In the genomic region with DNA sequence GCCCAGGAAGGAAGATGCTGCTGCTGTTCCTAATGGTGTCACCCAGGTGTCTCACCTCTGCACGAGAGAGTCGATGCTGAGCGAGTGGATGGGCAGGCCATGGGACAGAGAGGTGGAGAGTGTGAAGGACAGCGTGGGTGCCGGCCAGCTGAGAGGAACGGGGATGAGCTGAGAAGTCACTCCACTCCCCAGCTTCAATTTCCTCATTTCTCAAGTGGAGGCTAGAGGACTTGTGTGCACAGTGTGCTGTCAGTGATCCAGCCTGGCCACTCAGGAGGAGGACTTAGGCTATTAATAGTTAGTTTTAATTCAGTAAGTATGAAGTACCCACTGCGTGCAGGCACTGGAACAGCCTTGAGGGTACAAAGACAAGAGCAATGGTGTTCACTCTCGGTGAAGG, we compare ENCODE assay signal across 9 mouse cellular contexts. TPM values are rescaled to one million over a fixed set of nuclear protein-coding genes. Genes with fewer than 3 reads are reported as not detected.
A peak's percentile ranks its signal among the peaks of the same experiment; 100 is the strongest.
DNase-seq lines count a peak whose midpoint lies in the region; ATAC-seq and TF ChIP-seq lines count a peak whose summit lies in the region.
"Had no signal": no experiment of that assay in that cellular context is flagged by ENCODE, and none has a peak within 500 bp of the region (broad histone marks: within the 10 kb centered on the region; RNA-seq: fewer than 3 reads in every experiment).

No protein-coding gene starts in this region.

- DNase-seq in gastrocnemius, adult 2 months, result peak; percentile 77
- DNase-seq in gastrocnemius, postnatal 10 days, result no peak
- DNase-seq in lung, postnatal 10 days, result peak; percentile 16
- DNase-seq in lung, postnatal 14 days, result no peak
- DNase-seq in intestine, embryonic 14.5 days (ENCODE audit: low spot score), result no peak
- DNase-seq in skeletal muscle tissue, adult 2 months (ENCODE audit: low read depth, low spot score), result peak; percentile 53
- no peak for DNase-seq in frontal cortex, postnatal 36 days (ENCODE audit: low spot score in 2 of 2)
- no peak for DNase-seq in kidney, adult 8-10 months
- DNase-seq: kidney, postnatal 10 days had no signal

- H3K36me3 ChIP-seq in intestine, embryonic 14.5 days (ENCODE audit: control insufficient read depth, insufficient read depth, low read length), result 0 out of 2 replicates have a peak, but pooled peaks cover 3% of the 10 kb centered on the region

- peak overlapping the region; percentile 11; the same call in 1 of the 2 replicates for H3K4me3 ChIP-seq in gastrocnemius, adult 2 months
- H3K4me3 ChIP-seq in intestine, embryonic 14.5 days (ENCODE audit: low read depth, low read length), result no peak overlapping the region

- TF ChIP-seq CTCF in gastrocnemius, adult 2 months (IDR thresholded peaks at IDR 0.05), result no peak

- intact Hi-C loops in gastrocnemius, adult 2 months (cut with DNase I), result loop anchor here (1.0 kb wide), 2 partner anchors 58 to 71 kb away; a partner anchor contains a TSS

- WGBS in intestine, embryonic 14.5 days, result 55% methylated on average over 8 of the region's 8 CpGs

- H3K27me3 ChIP-seq in intestine, embryonic 14.5 days (replicated peaks; ENCODE audit: control insufficient read depth, insufficient read depth, low read length), result no peaks in the 10 kb centered on the region

- H3K4me2 ChIP-seq in intestine, embryonic 14.5 days (ENCODE audit: low read length), result no peak overlapping the region

- H3K27ac ChIP-seq in gastrocnemius, adult 2 months, result peak overlapping the region; percentile 76
- 0 out of 2 replicates have a peak overlapping the region, but pooled peaks have one; percentile 38 for H3K27ac ChIP-seq in intestine, embryonic 14.5 days (ENCODE audit: low read depth)

- no peak for ATAC-seq in intestine, embryonic 14.5 days (replicated peaks; ENCODE audit: low FRiP score, low TSS enrichment, low read depth)

- H3K9me3 ChIP-seq in intestine, embryonic 14.5 days (ENCODE audit: control insufficient read depth, low read length), result no peaks in the 10 kb centered on the region

- no peak overlapping the region for H3K9ac ChIP-seq in intestine, embryonic 14.5 days (ENCODE audit: low read length)

- peaks cover 15% of the 10 kb centered on the region; the same call in 1 of the 2 replicates for H3K4me1 ChIP-seq in intestine, embryonic 14.5 days (replicated peaks; ENCODE audit: control insufficient read depth, insufficient read depth, low read length)

RNA-seq across cellular contexts. Expression of a gene that starts 33.6 kb away (rescaled TPM):
- total RNA-seq in gastrocnemius, adult 2 months (2021), result under 1 TPM; 0.38 to 0.39 TPM
- total RNA-seq in gastrocnemius, postnatal 10 days (2021), result 1 to 10 TPM; 1.1 to 2.4 TPM
- 8.4 and 9.1 TPM in 2 replicates for polyA plus RNA-seq in intestine, embryonic 14.5 days (2014; fragmentation: Nextera tagmentation; extraction: Ambion mirVana)

RNA-seq across cellular contexts. Expression of a gene that starts 58.3 kb away (rescaled TPM):
- 100 to 1,000 TPM in 1 of 2 experiments, 10 to 100 TPM in 1; 93.9 to 125 TPM for total RNA-seq in gastrocnemius, adult 2 months (2021)
- 100 to 1,000 TPM; 123 to 129 TPM for total RNA-seq in gastrocnemius, postnatal 10 days (2021)
- 130 and 131 TPM in 2 replicates for polyA plus RNA-seq in intestine, embryonic 14.5 days (2014; fragmentation: Nextera tagmentation; extraction: Ambion mirVana)

Comparison
In these comparisons a context has a peak if more than half of its experiments do, and no peak if none do; other contexts are left out.
1. DNase-seq: peak in gastrocnemius, adult 2 months (single experiment), lung, postnatal 10 days (single experiment) and skeletal muscle tissue, adult 2 months (single experiment); none in gastrocnemius, postnatal 10 days (single experiment), lung, postnatal 14 days (single experiment), intestine, embryonic 14.5 days (single experiment), frontal cortex, postnatal 36 days (0 of 2) and kidney, adult 8-10 months (0 of 2).